Mouse (Mus musculus) subcutaneous adipose tissue, adult 2 months (tissue): ENCODE measurements around the gene Xaf1. TPM values are rescaled to one million over a fixed set of nuclear protein-coding genes. Genes with fewer than 3 reads are reported as not detected.

Experiments
- polyA plus RNA-seq: library from polyadenylated mRNA; depleted of rRNA; stranded (reverse); fragments of >200 nt; gene quantifications from 2 replicates; pipeline ENCODE4 v1.2.3, GENCODE M21; 2012; ENCODE audit warnings: low replicate concordance; rRNA removed

The Xaf1 gene
- 48.9 and 60.3 TPM in 2 replicates for polyA plus RNA-seq

DNA sequence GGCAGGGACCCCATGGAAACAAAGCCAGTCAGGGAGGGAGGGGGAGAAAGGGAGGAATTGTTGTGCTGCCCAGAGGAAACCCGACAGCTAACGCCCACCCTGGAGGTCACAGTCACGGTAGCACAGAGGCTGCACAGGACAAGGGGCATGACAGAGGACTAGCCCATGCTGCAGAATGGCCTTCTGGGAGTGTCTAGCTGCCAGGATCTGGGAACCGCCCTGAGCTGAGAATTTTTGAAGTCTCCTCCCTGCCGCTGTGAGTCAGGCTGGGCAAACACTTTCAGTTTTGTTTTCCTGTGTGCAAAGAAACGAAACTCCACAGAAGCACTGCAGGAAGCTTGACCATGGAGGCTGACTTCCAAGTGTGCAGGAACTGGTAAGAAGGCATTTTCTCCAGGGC lies at the start of gene Xaf1:
Gene Xaf1, plus strand, starts transcription at position 296 of the 400 bp plus-strand sequence.

GRCm38 (mm10) chr11:72266960-72267560 lies 34.4 kb upstream of the Xaf1 start, which contains the start of gene Slc13a5:
Gene Slc13a5, minus strand, starts transcription at chr11:72267222.

GRCm38 (mm10) chr11:72314151-72314895 lies 12.9 kb downstream of the Xaf1 start, which contains the start of gene Fbxo39:
Gene Fbxo39, plus strand, starts transcription at chr11:72314444.

DNA sequence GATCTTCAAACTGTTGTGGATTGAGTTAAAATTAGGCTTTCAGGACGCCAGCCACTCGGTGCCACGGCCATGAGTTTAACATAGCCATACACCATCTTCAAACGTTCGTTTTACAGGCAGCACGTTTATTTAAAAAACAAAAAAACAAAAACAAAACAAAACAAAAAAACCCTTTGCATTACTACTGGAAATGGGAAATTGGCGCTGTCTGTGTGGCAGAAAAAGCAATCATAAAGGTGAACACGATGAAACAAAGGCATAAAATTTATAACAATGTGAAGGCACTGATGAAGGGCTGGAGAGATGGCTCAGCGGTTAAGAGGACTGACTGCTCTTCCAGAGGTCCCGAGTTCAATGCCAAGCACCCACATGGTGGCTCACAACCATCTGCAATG lies 60.9 kb downstream of the Xaf1 start, which contains the start of gene Tekt1:
Gene Tekt1, minus strand, starts transcription at position 96 of the 395 bp plus-strand sequence.

Other genes starting within 250 kb of the Xaf1 start
- 4.4 and 6.2 TPM in 2 replicates for gene Pitpnm3, start 165.9 kb upstream of the Xaf1 start, polyA plus RNA-seq
- gene Gm43951, start 94.8 kb upstream of the Xaf1 start, polyA plus RNA-seq = 0.11 and 0.64 TPM in 2 replicates
- 3.4 and 9.0 TPM in 2 replicates for gene 4933427D14Rik, start 94.2 kb upstream of the Xaf1 start, polyA plus RNA-seq
- gene Txndc17, start 94.1 kb upstream of the Xaf1 start, polyA plus RNA-seq = 71.2 and 100 TPM in 2 replicates
- gene Med31, start 86.0 kb upstream of the Xaf1 start, polyA plus RNA-seq = 6.8 and 7.0 TPM in 2 replicates
- gene Slc13a5, start 34.4 kb upstream of the Xaf1 start, polyA plus RNA-seq = 0.40 and 3.7 TPM in 2 replicates
- 0.19 TPM in 1 of 2 replicates, not detected in the other for gene Fbxo39, start 12.8 kb downstream of the Xaf1 start, polyA plus RNA-seq
- 0.33 and 2.2 TPM in 2 replicates for gene Tekt1, start 60.8 kb downstream of the Xaf1 start, polyA plus RNA-seq
- gene Smtnl2, start 110.1 kb downstream of the Xaf1 start, polyA plus RNA-seq = 7.2 and 9.0 TPM in 2 replicates
- gene Ggt6, start 133.9 kb downstream of the Xaf1 start, polyA plus RNA-seq = 2.2 and 2.5 TPM in 2 replicates
- 34.2 and 87.7 TPM in 2 replicates for gene Mybbp1a, start 139.7 kb downstream of the Xaf1 start, polyA plus RNA-seq
- gene Spns2, start 188.3 kb downstream of the Xaf1 start, polyA plus RNA-seq = 33.5 and 43.9 TPM in 2 replicates
- gene Spns3, start 248.9 kb downstream of the Xaf1 start, polyA plus RNA-seq = 0.72 and 2.2 TPM in 2 replicates